In genomic region chr5:140936816-140937215, GRCm38 (mm10) we compare ENCODE assay signal across 22 mouse cellular contexts.
"Had no signal": no experiment of that assay in that cellular context is flagged by ENCODE, and none has a peak within 500 bp of the region (broad histone marks: within the 10 kb centered on the region; RNA-seq: fewer than 3 reads in every experiment).

No protein-coding gene starts in this region.

- ATAC-seq: hindbrain, postnatal 0 days; inflammation-experienced regulatory T-cells, adult 6 months; intestine, embryonic 16.5 days; liver, postnatal 0 days; midbrain, embryonic 15.5 days had no signal

- H3K4me2 ChIP-seq: limb, embryonic 12.5 days; limb, embryonic 15.5 days; liver, embryonic 11.5 days; lung, embryonic 15.5 days; midbrain, embryonic 15.5 days; neural tube, embryonic 12.5 days; neural tube, embryonic 15.5 days; stomach, embryonic 15.5 days had no signal

- H3K27me3 ChIP-seq: limb, embryonic 12.5 days; limb, embryonic 15.5 days; lung, embryonic 15.5 days; megakaryocyte, embryonic 14.5 days; midbrain, embryonic 15.5 days; neural tube, embryonic 12.5 days; stomach, embryonic 15.5 days had no signal

- H3K36me3 ChIP-seq: limb, embryonic 12.5 days; limb, embryonic 15.5 days; lung, embryonic 15.5 days; midbrain, embryonic 10.5 days; midbrain, embryonic 15.5 days; neural tube, embryonic 12.5 days; neural tube, embryonic 15.5 days; stomach, embryonic 15.5 days had no signal

- H3K9me3 ChIP-seq: limb, embryonic 15.5 days; lung, embryonic 15.5 days; midbrain, embryonic 10.5 days; midbrain, embryonic 15.5 days; neural tube, embryonic 12.5 days; neural tube, embryonic 15.5 days; stomach, embryonic 15.5 days had no signal

- H3K27ac ChIP-seq: hindbrain, postnatal 0 days; limb, embryonic 12.5 days; limb, embryonic 15.5 days; liver, embryonic 14.5 days; lung, embryonic 15.5 days; midbrain, embryonic 10.5 days; midbrain, embryonic 15.5 days; neural tube, embryonic 12.5 days; neural tube, embryonic 15.5 days; stomach, embryonic 15.5 days had no signal

- DNase-seq: left cerebral cortex, postnatal 4 days; liver, postnatal 0 days; lung, postnatal 10 days; lung, postnatal 36 days; retina, postnatal 1 day; right cerebral cortex, postnatal 25 days; spleen, adult 18-20 months; thymus, postnatal 25 days had no signal

- H3K4me3 ChIP-seq: limb, embryonic 12.5 days; limb, embryonic 15.5 days; lung, embryonic 15.5 days; megakaryocyte, embryonic 14.5 days; midbrain, embryonic 10.5 days; midbrain, embryonic 15.5 days; neural tube, embryonic 12.5 days; neural tube, embryonic 15.5 days; stomach, embryonic 15.5 days had no signal

- H3K4me1 ChIP-seq: megakaryocyte, embryonic 14.5 days; midbrain, embryonic 10.5 days; stomach, embryonic 15.5 days had no signal

- H3K9ac ChIP-seq: limb, embryonic 12.5 days; limb, embryonic 15.5 days; liver, embryonic 14.5 days; liver, postnatal 0 days; lung, embryonic 15.5 days; midbrain, embryonic 15.5 days; neural tube, embryonic 12.5 days; neural tube, embryonic 15.5 days; stomach, embryonic 15.5 days had no signal
